Mouse (Mus musculus): ENCODE results near the gene Gm28048. TPM values are rescaled to one million over a fixed set of nuclear protein-coding genes. Genes with fewer than 3 reads are reported as not detected.

Gm28048 gene
- polyA plus RNA-seq, 1 experiment: 21.9 TPM

DNA sequence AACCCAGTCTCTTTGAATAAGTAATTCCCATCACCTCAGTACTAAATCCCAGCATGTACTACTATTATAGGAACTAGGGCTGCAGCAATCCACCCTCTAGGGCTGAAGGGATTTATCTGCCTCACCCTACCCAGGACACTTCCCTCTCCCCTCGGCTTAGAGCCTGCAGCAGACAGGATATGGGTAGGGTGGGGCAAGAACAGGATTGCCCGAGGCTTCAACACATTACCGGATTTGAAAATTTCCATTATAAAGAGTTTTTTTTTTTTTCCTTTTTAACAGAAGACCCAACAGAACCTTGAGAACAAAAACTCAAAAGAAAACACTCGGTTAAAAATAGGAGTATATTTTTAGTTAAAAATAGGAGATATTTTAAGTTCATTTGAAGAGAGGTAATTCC is 130.5 kb downstream of the Gm28048 start:
- TF ChIP-seq CTCF (IDR thresholded peaks at IDR 0.05; ENCODE audit: control insufficient read depth, insufficient read depth, low read length) (no peak), POLR2A (IDR thresholded peaks at IDR 0.05; ENCODE audit: borderline replicate concordance, control insufficient read depth, low read depth, low read length) (no peak)
- Histone ChIP-seq H3K4me3 (replicated peaks; ENCODE audit: control insufficient read depth, low read depth, low read length) (no peak overlapping the region), H3K27ac (ENCODE audit: control insufficient read depth, insufficient read depth, low read depth, low read length, poor library complexity) (no peak overlapping the region), H3K4me1 (ENCODE audit: control insufficient read depth, insufficient read depth, low read length) (peaks cover 33% of the 10 kb centered on the region)
- 1% methylated on average over 4 of the region's 4 CpGs for WGBS

DNA sequence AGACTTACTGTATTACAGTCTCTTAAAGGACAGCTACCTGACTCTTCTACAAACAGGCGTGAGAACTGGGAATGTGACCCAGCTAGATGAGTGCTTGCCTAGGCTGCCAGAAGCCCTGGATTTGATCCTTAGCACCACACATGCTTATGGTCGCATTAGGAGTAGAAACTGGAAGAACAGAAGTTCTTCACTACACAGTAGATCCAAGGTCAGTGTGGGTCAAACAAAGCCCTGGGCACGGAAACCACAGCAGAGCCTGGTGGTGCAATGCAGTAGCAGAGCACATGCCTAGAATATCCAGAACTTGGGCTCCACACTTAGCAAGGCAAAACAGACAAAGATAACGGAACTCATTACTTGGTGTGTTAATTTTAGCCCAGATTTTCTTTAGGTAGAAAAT is 131.8 kb downstream of the Gm28048 start:
- WGBS: 25% methylated on average over 4 of the region's 4 CpGs
- no peak for TF ChIP-seq POLR2A (IDR thresholded peaks at IDR 0.05; ENCODE audit: borderline replicate concordance, control insufficient read depth, low read depth, low read length)
- no peak for TF ChIP-seq CTCF (IDR thresholded peaks at IDR 0.05; ENCODE audit: control insufficient read depth, insufficient read depth, low read length)
- no peak overlapping the region for H3K4me3 ChIP-seq (replicated peaks; ENCODE audit: control insufficient read depth, low read depth, low read length)
- peak overlapping the region; percentile 50; the same call in 1 of the 2 replicates for H3K27ac ChIP-seq (ENCODE audit: control insufficient read depth, insufficient read depth, low read depth, low read length, poor library complexity)
- peaks cover 36% of the 10 kb centered on the region for H3K4me1 ChIP-seq (ENCODE audit: control insufficient read depth, insufficient read depth, low read length)

DNA sequence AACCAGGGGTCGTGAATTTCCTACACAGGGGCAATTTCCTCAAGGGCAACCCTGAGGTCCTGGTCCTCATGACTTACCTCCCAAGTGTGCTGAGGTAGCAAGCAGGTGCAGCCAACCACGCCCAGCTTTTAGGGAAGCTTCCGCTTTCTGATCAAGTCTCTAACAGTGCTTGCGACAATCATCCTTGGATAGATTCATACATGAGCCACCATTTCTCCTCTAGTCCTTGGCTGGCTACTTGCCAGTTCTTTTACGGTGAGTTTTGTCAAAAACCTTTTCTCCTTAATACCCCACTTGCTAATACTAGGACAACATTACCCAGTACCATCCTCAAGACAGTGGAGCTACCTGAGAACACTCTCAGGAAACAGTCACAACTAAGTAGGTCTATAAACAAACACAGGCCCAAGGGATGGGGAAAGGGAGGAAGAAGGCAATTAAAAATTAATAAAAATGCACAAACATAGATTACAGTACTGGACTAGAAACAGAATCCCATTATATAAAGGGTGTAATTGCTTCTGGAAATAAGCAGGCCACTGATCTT is 133.2 kb downstream of the Gm28048 start:
- peaks cover 39% of the 10 kb centered on the region for H3K4me1 ChIP-seq (ENCODE audit: control insufficient read depth, insufficient read depth, low read length)
- WGBS: 16% methylated on average over 5 of the region's 5 CpGs
- TF ChIP-seq POLR2A (IDR thresholded peaks at IDR 0.05; ENCODE audit: borderline replicate concordance, control insufficient read depth, low read depth, low read length) (no peak), CTCF (IDR thresholded peaks at IDR 0.05; ENCODE audit: control insufficient read depth, insufficient read depth, low read length) (no peak)
- peak overlapping the region; percentile 4; the same call in 1 of the 2 replicates for H3K27ac ChIP-seq (ENCODE audit: control insufficient read depth, insufficient read depth, low read depth, low read length, poor library complexity)
- no peak overlapping the region for H3K4me3 ChIP-seq (replicated peaks; ENCODE audit: control insufficient read depth, low read depth, low read length)

DNA sequence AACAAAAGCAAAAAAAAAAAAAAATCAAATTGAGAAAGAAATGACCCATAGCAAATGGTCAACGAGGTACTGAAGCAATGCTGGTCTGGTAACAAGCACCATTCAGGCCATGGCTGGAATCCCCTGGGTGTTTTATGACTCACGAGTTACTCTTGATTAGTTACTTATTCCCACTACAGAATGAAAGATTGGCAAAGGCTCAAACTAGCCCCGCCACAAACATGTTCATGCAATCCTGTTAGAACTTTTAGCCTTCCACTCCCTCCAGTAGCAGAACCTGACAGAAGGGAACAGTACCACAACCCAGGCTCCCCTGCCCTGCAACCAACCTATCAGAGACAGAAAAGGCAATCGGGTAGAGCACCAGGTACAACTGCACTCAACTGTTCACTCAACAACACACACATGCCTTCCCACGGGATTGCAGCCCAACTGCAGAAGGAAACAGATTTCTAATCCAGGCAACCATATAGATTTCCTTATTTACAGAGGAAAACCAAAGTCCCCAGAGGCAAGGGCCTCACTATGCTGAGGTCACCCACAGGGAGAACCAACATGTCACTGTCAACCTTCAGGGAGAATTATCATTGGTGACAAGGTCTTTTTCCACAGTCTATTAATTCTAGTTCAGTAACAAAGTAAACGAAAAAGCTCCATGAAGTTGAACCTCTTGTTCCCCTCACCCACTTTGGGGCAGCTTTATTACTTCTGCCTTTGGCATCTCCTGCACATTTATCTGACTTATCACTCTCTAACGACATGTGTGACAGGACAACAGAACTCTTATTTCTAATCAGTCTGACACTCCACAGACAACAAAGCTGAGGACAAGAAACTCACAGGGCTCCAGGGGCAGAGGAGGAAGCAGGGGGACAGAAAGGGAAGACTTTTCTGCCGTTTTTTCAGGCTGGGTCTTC is 133.9 kb downstream of the Gm28048 start:
- Histone ChIP-seq H3K27ac (ENCODE audit: control insufficient read depth, insufficient read depth, low read depth, low read length, poor library complexity) (peak overlapping the region; percentile 24), H3K4me3 (replicated peaks; ENCODE audit: control insufficient read depth, low read depth, low read length) (no peak overlapping the region), H3K4me1 (ENCODE audit: control insufficient read depth, insufficient read depth, low read length) (peaks cover 41% of the 10 kb centered on the region)
- WGBS: 18% methylated on average over 8 of the region's 8 CpGs
- TF ChIP-seq CTCF (IDR thresholded peaks at IDR 0.05; ENCODE audit: control insufficient read depth, insufficient read depth, low read length) (no peak), POLR2A (IDR thresholded peaks at IDR 0.05; ENCODE audit: borderline replicate concordance, control insufficient read depth, low read depth, low read length) (no peak)

DNA sequence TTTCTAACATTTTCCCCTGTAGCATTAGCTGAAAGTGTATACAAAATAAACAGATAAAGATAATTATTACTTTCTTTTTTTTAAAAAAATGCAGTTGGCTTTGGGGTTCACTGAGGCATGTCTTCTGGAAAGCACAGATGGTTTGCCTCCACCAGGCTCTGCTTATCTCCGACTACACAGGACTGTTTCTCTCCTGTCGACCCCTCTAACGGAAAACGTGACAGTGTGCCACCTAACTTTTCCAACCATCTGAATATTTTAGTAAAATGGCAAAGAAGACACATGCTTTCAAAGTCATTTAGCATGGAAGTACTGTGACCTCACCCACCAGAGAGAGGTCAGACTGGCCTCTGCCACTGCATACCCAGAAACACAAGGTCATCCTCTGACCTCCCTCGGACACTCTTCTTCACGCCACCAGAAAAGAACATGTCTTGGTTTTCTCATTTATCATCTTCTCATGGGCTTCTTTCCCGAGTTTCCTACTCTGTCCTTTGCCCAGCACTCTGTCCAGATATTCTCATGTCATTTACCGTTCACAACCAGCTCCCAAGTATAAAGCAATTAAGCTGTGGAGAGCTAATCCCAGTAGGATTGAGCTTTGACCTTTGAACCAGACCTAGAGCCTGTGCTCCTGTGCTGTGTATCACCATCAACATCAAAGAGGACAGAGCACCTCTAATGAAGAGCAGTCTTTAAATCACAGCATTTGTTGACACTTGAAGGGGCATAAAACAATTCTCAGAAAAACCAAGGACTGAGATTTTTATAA is 134.7 kb downstream of the Gm28048 start:
- Histone ChIP-seq H3K4me3 (replicated peaks; ENCODE audit: control insufficient read depth, low read depth, low read length) (no peak overlapping the region), H3K4me1 (ENCODE audit: control insufficient read depth, insufficient read depth, low read length) (peaks cover 39% of the 10 kb centered on the region), H3K27ac (ENCODE audit: control insufficient read depth, insufficient read depth, low read depth, low read length, poor library complexity) (peak overlapping the region; percentile 38; the same call in 1 of the 2 replicates)
- 45% methylated on average over 8 of the region's 8 CpGs for WGBS
- TF ChIP-seq CTCF (IDR thresholded peaks at IDR 0.05; ENCODE audit: control insufficient read depth, insufficient read depth, low read length) (no peak), POLR2A (IDR thresholded peaks at IDR 0.05; ENCODE audit: borderline replicate concordance, control insufficient read depth, low read depth, low read length) (no peak)

DNA sequence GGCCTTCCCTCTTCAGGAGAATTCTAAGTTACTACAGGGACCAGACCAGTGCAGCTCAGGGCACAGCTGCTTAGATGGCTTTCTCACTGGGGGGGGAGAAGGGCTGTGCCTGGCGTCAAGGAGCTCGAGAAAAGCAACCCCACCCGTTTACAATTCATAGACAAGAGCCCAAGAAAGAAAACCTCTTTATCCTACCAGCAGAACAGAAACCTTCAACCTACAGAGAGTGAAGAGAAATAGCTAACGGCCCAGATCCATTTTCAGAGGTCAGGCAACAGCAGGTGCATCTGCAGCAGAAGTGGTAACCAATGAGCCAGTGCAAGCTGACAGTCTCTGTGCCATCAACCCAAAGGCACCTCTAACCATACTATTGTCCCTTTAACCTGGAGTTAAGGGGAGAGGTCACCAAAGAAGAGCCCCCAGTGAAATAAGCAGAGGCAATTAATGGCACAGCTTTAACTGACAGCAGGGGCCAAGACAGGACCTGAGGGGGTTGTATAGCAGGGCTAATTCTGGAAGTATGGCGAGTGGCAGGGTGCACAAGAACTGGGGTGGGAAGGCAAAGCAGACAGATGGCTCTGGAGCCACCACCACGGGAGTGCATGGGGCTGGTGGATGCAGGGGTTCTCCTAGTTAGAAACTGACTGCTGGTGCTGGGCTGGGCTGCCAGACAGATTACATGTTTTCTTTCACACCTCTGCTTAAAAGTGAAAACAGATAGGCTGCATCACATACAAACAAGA is 135.6 kb downstream of the Gm28048 start:
- no peak overlapping the region for H3K4me3 ChIP-seq (replicated peaks; ENCODE audit: control insufficient read depth, low read depth, low read length)
- WGBS: 12% methylated on average over 6 of the region's 6 CpGs
- TF ChIP-seq CTCF (IDR thresholded peaks at IDR 0.05; ENCODE audit: control insufficient read depth, insufficient read depth, low read length): no peak
- no peak for TF ChIP-seq POLR2A (IDR thresholded peaks at IDR 0.05; ENCODE audit: borderline replicate concordance, control insufficient read depth, low read depth, low read length)
- peak overlapping the region; percentile 64 for H3K27ac ChIP-seq (ENCODE audit: control insufficient read depth, insufficient read depth, low read depth, low read length, poor library complexity)
- peaks cover 38% of the 10 kb centered on the region for H3K4me1 ChIP-seq (ENCODE audit: control insufficient read depth, insufficient read depth, low read length)

DNA sequence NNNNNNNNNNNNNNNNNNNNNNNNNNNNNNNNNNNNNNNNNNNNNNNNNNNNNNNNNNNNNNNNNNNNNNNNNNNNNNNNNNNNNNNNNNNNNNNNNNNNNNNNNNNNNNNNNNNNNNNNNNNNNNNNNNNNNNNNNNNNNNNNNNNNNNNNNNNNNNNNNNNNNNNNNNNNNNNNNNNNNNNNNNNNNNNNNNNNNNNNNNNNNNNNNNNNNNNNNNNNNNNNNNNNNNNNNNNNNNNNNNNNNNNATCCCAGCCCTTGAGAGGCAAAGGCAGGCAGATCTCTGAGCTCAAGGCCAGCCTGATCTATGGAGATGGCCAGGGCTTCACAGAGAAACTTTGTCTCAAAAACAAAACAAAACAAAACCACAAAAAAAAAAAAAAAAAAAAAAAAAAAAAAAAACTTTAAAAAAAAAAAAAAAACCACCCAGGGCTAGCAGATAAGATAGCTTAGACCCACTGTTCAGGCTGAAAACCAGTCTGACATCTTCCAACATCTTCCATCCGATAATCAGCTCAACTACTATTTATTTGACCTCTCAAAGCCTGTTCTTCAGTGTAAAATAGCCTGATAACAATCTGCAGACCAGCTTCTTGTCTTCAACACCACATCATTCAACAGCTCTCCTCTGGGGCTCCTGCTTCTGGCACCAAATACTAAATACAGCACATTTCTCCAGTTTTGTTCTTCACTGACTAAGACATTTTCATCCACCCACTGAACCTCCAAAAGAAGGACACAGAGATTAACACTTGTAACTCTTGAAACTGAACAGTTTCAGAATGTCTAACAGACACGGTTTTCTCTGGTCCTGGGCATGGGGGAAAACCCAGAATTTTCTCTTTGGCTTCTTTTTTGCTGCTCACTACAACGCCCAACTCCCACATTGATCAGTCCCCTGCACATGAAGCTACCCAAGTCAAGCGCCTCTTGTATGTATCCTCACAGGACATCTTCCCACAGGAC is 136.9 kb downstream of the Gm28048 start:
- peaks cover 33% of the 10 kb centered on the region for H3K4me1 ChIP-seq (ENCODE audit: control insufficient read depth, insufficient read depth, low read length)
- peak overlapping the region; percentile 59 for H3K27ac ChIP-seq (ENCODE audit: control insufficient read depth, insufficient read depth, low read depth, low read length, poor library complexity)
- TF ChIP-seq POLR2A (IDR thresholded peaks at IDR 0.05; ENCODE audit: borderline replicate concordance, control insufficient read depth, low read depth, low read length) (no peak), CTCF (IDR thresholded peaks at IDR 0.05; ENCODE audit: control insufficient read depth, insufficient read depth, low read length) (no peak)
- H3K4me3 ChIP-seq (replicated peaks; ENCODE audit: control insufficient read depth, low read depth, low read length): no peak overlapping the region
- 24% methylated on average over 4 of the region's 4 CpGs for WGBS
